Mouse (Mus musculus) R1 (cell line): ENCODE data around the gene Tmem207.
"Not testable (repeated sequence)": the region's sequence is repeated elsewhere in the genome, so short reads cannot be mapped to it uniquely, and the experiment has no call there.

Source experiments
- DNase-seq: peaks from one replicate; pipeline ENCODE4 v3.0.0-alpha.2; 2018; ENCODE audit warnings: low read depth, low spot score

Tmem207 gene

DNA sequence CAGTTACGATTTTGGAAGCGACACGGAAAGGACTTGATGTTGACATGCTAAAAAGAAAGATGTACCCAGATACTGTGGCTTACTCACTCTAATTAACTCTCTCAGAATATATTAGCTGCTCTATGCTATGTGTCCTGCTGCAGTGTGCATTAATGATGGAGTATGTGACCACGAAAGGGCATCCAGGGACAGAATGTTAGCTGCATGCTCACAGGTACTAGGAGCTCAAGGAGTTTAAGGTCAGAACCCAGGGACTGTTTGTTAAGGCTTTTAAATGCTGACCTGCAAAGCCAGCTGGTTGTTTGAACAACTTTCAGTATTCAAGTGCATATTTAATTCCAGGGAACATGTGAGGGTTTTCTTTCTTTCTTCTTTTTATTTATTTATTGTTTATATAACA is at the start of gene Tmem207:
Tmem207 (minus strand) TSS at position 101 of the 400 bp plus-strand sequence.
- no peak for DNase-seq

DNA sequence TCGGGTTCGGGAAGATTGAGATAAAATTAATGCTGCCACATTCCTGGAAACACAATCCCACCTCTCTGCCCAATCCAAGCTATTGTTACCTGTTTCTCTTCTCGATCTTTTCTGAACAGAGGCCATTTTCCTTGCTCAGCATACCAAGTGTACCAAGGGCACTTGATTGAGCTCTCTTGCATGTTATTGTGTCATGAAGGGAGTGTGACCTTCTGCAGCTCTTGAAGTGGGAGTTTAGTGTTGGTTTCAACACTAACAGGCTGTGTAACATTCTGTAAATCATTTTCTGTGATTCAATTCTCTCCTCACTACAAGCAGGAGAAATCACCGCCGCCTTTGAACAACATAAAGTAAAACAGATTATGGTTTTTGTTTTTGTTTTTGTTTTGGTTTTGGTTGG is 47.6 kb upstream of the Tmem207 start:
- DNase-seq: no peak

DNA sequence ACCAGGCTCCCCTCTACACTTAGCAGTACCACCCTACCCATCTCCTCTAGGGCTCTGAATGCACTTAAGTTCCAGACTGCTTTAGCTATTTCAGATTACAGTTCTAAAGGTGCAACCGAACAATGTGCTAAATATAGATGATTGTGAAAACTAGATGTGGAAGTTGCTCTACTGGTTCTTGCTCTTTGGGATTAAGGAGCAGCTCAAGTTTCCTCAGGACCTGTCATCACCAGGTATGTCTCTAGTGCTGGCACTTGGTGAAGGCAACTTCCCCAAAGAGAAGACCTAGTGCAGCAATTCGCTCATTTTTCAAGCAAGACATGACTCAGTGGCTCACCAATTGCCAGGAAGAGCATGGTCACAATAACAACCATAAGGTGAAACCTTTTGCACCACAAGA is 45.3 kb upstream of the Tmem207 start:
- DNase-seq: no peak

DNA sequence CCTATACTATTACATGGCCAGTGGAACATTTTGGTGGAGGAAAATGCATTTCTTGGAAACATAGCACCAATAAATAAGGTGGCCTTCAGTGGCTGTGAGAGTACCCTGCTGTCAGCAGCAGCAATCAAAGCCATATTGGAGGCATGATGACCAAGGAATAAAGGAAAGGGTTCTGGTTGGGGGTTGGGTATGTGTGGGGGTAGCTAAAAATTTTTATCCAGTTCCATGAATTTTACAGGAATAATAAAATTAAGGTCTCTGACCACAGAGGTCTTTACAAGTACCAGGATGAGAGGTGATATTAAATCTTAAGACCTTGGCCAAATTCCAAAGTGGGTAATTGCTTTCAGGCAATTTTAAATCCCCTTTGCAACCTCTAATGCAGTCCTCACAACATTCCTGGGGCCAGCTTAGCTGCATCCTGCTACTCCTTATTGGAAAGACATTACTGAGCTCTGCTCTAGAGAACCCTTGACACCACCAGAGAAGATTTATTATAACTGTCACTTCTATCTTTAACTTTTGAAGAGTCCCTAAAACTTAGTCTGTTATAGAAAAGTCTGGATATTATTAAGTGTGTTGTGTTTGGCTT is 42.9 kb upstream of the Tmem207 start:
- no peak for DNase-seq

DNA sequence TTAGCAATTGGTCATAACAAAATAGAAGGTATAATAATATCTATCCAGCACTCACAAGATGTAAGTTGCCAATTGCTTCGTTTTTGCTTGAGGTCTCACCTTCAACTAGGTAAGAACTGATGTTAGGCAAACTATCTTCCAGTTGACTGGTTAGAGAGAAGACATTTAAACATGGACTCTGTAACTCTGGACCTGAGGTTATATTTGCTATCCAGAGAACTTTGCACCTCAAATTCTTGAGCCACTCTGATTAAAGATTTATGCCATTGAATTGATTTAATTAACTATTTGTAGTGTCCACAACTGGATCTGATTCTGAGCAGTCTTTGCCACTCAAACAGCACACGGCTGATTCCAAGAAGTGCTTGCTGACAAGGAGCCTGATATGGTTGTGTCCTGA is 36.2 kb upstream of the Tmem207 start:
- DNase-seq: no peak

DNA sequence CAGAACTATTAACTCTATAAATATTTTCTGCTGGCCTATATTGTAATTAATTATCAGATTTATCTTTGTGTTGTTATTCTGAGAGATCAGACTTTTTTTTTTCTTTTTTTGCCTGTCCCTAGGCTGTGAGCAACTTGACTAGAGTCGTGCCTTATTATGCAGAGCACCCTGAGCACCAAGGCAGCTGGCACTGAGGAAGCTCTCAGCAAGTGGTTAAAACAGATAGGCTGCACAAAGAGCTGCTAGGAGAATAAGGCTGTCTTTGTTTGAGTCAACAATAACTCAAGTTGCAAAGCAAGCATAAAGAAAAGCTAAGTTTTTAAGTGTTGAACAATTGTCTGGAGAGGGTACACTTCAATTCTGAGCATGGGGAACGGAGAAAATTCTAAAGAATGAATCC is 35.2 kb upstream of the Tmem207 start:
- DNase-seq: no peak

DNA sequence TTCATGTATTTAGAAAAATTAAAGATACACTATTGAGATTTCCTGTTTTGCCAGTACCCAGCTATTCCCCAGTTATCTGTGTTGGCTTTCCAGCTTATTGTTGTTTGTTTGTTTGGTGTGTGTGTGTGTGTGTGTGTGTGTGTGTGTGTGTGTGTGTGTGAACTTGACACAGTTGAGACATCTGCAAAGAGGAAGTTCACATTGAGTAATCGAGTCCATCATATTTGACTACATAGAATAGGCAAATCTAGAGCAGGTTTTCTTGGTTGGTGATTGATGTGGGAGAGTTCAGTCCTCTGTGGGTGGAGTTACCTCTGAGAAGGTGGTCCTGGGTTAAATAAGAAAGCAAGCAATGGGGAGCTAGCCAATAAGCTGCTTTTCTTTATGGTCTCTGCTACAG is 32.2 kb upstream of the Tmem207 start:
- no peak for DNase-seq

DNA sequence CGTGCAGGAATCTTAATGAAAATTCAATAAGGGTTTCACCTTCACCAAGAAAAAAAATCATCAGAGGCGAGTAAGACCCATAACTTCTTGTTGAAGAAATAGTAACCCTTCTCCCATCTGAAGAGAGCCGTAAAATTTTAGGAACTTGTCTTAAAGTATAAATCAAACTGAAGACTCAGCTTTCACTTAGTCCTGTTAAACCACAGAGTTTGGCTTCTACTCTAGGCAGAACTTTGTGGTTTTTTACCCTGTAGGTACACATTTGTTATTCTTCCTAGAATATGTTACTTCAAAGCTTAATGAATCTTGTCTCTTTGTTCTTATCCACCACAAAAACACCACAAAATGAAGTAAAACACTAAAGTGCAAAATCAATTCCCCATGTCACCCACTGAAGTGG is 25.7 kb upstream of the Tmem207 start:
- DNase-seq: no peak

DNA sequence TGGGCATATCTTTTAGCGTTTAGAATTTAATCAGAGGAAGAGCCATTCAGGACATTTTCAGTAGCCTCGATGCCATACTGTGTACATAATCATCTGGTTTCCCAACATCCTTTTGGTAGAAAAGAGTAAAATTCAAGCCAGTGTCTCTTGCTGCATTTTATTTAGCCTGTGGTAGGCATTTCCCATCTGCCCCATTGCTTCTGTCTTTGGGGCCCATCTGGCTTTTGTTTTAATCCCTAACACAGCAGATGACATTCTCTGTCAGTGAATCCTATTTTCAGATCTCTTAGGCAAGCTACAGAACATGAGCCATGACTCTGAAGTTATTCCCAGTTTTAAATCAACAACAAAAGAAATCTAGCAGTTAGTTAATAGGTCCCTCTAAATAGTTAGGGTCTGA is 22.7 kb upstream of the Tmem207 start:
- DNase-seq: no peak

DNA sequence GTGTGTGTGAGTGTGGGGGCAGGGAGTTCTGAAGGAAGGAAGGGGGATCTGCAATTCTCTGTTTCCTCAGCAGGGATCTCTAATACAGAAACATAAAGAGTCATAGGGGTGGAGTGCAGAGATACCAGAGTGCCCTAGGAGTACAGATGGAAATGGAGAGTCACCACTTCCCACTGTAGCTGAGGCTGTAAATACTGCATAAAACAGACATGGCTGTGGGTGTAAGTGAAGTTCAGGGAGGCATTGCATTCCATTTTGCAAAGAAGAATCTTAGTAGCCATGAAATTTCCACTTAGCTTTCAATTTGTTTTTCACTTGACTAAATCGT is 20.3 kb upstream of the Tmem207 start:
- no peak for DNase-seq

DNA sequence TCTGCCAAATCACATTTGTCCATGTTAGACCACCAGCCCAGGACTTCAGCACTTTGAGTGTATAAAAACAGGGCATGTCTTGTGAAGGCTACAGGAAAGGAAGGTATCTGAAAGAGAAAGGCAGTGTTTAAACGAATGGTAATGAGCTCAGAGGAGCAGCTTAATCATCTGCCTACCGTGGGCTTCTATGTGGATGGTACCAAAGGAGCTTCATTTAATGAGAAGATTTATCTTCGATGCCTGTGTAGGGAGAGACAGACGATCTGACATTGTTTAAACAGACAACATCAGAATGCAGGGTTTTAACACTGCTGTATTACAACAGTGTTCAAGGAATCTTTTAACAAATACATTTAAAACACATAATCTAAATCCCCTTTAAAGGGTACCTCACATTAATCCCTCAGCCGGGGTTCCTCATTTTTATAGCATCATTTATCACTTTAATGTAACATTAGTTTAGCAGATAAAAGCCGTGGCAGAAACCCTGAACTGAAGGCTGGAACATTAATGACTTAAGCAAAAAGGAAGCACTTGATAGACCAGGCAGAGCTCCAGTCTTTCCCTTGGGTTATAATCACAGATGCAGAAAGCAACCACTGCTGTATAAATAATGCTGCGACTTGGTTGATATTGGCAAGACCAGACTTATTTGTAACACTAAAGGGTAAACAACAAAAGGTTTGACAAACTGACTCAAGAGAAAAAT is 19.8 kb upstream of the Tmem207 start:
- no peak for DNase-seq

DNA sequence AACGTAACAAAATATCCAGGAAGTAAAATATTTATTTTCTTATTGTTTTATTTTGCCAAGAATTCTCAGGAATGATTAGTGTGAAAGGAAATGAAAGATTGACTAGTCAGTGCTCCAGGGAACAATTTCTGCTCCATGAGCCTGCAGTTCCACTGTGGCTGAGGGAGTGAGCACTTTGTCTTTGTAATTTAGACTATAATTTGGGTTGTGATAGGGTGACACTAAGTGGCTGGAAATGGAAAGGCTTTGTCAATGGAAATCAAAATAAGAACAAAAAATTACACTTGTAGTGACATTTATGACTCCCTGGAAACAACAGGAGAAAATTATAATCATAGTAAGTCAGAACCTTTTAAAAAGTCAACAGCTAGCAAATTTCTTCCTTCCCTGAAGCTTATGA is 5.7 kb upstream of the Tmem207 start:
- no peak for DNase-seq

DNA sequence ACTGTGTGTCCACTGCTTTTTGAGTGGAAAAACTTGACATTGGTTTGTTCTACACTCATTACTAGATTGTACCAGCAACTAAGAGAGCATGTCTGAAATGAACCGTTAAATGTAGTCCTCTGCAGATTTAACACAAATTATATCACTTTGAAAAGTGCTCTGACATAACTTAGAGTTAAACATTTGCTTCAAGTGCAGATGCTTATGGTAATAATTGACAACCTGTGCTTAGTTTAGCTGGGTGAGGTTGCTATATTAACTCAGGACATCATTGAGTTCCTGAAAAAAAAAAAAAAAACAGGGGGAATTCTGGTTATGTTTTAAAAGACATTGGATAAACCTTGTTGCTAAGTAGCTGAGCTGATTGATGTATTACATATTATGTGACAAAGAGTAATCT is 3.9 kb upstream of the Tmem207 start:
- DNase-seq: no peak

DNA sequence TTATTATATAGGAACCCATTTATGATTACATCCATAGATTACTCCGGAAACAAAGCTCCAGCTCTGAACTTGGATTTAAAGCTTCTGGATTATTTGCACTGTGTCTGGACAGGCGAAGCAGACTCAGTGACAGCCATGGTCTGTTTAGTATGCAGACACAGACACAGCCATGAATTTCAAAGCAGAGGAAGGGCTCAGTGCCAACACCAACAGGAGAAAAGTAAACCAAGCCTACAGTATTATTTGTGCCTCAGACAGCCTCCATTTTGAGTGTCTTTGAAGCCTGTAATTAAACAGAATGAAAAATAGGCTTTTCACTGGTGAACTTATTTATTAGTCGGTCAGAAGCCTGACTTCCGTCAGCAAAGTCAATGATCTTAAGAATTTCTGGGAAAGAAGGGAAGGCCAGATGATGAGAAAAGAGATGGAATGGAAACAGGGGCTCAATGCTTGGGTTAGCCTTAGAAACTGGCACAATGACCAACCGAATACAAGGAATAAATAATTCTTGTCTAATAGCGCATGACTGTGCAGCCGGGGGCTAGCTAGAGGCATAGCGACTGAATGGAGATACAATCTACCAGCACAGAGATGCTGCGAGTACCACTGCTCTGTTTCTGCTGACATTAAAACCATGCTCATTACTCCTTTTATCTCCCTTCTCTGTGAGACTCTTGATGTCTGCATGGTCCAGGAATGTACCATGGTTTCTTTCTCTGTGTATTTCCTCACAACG is 1.5 kb upstream of the Tmem207 start:
- DNase-seq: no peak

DNA sequence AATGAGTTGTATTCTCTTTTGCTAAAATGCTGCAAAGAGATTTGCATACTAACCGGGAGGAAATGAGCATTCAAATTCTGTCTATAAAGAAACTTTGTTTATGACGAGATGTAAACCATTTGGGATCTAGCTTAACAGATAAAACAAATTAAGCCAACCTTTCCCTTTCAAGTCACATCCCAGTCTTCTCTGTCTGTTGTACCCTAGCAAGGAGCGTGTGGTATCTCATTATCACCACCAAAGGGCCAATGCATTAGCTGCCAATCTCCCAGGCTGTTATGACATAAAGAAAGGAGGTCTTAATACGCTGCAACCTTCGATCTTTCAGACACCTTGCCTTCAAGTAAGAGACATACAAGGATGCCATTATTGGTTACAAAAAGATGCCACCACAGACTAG is 737 bp downstream of the Tmem207 start:
- no peak for DNase-seq

DNA sequence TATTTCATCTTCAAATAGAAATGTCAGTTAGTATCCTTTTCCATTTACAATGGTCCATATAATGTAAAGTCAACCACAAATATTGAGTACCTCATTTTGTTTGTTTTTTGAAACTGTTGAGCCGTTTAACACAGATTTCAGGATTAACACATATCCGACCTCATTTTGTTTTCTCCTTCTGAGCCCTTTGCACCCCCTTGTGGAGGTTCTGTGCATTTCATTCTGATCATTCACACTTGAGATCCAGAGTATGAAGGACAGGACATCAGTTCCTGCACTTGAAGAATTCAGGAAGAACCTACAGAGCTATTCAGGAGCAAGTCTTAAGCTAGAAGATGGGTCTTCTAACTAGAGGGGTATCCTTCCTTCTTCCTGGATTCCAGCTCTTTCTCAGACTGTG is 7.0 kb downstream of the Tmem207 start:
- DNase-seq: peak; percentile 44

DNA sequence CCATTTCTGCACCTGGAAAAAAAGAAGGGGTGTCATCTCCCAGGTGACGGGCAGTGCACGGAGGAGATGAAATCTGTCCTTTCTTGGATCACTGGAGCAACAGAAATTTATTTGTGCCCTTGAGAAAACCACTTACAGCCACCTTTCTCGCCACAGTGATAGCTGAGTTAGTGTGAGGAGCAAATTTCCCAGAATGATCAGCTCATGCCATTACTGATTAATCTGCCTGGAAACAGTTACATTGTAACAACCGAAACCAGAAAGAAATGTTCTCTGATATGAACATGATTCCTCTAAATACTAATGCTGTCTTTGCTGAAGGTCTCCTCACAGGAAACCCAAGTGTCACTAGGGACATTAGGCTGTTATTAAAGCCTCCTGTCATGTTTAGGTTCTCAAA is 21.6 kb downstream of the Tmem207 start:
- no peak for DNase-seq

DNA sequence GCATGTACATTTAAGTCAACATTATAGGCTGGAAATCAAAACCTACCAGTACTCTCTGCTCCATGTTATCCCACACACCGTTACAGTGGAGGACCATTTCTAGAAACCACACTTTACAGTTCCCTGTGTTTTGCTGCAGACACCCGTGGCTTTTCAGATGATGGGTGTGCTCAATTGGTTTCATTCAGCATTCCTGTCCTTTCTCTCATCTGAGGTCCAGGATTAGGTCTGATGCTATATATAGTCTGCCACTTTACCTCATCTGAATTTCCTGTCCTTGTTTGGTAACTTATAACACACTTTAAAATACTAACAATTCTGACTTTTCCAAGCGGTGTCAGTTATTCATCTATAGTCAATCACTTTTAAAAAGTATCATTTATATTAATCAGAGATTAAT is 25.8 kb downstream of the Tmem207 start:
- no peak for DNase-seq

DNA sequence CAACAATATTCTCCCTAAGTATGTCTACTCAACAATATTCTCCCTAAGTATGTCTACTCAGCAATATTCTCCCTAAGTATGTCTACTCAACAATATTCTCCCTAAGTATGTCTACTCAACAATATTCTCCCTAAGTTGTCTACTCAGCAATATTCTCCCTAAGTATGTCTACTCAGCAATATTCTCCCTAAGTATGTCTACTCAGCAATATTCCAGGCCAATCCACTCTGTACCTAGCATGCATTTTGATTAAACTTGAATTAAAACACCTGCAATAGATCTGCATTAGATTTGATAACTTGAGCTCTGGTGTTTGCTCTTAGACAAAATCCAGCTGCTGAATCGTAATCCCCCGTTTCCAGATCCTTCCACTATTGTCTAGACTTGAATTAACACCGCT is 26.9 kb downstream of the Tmem207 start:
- not testable (repeated sequence) for DNase-seq

DNA sequence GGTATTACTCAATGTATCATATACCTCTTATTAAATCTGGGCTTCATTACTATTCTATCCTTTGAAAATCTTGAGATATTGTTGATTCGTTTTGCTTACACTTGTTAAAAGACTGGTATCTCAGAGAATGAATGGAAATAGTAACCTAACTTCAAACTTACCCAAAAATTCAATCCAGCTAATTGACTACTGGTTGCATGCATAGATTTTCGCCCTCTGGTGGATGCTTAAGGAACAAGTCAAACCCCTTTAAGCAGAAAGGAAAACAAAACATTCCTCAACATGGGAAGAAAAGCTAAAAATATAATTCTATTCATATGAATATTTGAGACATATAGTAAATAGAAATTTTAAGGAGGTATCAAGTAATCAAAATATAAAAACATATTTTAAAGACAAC is 30.8 kb downstream of the Tmem207 start:
- peak; percentile 22 for DNase-seq

DNA sequence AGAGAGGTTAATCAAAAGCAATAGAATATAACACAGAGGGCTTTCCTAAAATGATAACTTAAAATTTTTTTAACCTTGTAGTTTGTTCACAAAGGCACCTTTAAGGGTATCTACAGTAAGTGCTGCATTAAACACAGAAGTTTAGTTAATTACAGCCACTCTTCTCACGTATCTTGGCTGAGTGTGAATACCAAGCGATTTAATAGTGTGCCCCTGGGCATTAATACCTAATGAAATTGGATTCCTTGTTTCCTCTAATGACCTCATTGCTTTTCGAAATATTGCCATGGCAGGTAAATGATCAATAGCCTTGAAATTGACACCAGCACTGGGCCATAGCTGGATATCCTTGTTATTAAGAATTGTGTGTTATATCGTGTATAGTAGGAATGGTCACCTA is 55.3 kb downstream of the Tmem207 start:
- DNase-seq: no peak

DNA sequence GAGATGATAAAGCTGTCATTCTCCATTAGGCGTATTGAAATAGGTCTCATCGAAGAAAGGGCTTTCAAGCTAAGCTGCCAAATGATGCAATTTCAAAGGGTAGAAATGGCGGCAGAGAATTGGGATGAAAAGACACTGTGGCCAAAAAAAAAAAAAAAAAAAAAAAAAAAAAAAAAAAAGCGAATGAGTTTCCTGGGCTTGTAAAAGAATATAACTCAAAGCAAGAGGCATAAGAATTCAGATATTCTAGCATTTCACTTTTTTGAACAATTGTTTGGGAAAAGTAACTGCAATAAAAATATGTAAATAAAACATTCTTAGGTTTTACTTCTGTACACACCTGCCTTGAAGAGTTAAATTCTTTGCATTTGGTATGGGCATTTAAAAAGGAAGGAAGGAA is 60.0 kb downstream of the Tmem207 start:
- DNase-seq: no peak

DNA sequence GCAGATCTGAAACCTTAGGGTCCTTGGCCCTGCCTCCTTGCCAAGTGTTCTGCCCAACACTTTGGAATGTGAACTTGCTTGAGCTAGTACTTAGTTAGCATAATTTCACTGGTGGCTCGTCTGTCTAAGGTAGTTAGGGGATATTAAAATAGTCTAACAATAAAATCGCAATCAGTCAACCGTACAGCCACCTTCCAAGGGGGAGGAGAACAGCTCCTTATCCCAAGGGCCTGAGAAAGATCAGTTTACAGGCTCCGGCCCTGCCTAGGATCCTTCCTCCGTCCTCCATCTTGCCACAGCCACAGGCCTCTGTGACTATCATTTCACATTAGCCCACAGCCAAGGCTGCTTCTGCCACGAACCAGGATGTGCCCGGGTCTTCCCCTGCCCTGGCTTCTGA is 63.7 kb downstream of the Tmem207 start, which contains the start of gene Cldn16:
Cldn16 (plus strand) TSS at position 301 of the 400 bp plus-strand sequence.
- DNase-seq: no peak
